Mouse (Mus musculus): Measurements from ENCODE around the gene Ticam1. TPM values are rescaled to one million over a fixed set of nuclear protein-coding genes. Genes with fewer than 3 reads are reported as not detected.
A peak's percentile ranks its signal among the peaks of the same experiment; 100 is the strongest.
"Not testable (repeated sequence)": the region's sequence is repeated elsewhere in the genome, so short reads cannot be mapped to it uniquely, and the experiment has no call there.

The Ticam1 gene
- polyA plus RNA-seq, 1 experiment, result 3.7 TPM

DNA sequence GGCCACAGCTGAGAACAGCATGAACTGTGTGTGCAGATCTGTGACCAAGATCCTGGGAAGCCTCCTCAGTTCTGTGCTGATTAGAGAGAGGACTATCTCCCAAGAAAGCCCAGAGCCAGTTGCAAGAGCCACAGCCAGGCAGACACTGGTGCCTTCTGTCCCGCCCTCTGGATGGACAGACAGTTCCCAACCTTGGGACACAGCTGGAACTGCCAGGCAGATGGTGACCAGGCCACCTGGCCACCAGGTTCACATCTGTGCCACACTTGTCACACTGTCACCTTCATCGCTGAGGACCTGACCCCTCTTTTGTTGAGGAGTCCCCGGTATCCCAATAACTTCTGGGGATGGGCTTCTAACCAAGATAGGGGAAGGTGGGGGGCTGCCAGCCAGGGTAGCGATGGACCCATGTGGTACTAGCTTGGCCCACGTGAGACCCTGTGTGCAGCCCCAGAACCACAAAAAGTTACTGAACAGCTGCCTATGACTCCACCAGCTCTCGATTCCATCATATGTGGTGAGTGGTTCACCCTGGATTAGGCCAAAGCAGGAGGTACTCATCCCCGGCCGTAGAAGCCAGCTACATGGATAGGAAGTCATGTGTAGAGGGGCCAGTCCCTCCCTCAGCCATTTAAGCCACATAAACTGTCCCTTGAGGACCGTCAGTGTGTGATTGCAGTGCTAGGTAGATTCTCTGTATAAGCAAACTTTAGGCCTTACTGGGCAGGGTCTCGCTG, 17.1 kb downstream of the Ticam1 start:
- no peak for DNase-seq (ENCODE audit: low read depth)
- TF ChIP-seq POLR2A (IDR thresholded peaks at IDR 0.05; ENCODE audit: borderline replicate concordance, extremely low read depth, insufficient read depth, insufficient read length, poor library complexity, severe bottlenecking), result no peak
- TF ChIP-seq CTCF (IDR thresholded peaks at IDR 0.05; ENCODE audit: borderline replicate concordance, extremely low read depth, insufficient read depth, insufficient read length), result no peak

DNA sequence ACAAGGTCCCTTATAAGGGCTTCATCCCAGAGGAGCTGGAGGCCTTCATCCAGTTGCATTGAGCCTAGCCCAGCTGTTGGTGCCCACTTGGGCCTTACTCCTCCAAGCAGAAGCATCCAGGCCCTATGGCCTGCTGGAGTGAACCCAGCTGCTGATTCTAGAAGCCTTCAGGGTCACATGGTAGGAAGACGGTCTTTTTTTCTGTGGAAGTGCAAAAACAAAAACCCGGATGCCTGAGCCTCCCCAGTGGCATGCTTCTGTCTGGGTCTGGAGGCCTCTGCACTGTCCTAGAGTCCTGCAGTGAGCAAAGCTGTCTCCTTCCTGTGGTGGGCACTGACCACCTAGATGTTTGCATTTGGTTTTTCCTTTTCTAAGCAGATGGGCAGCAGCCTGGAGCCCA, 17.8 kb downstream of the Ticam1 start:
- DNase-seq (ENCODE audit: low read depth), result not testable (repeated sequence)

DNA sequence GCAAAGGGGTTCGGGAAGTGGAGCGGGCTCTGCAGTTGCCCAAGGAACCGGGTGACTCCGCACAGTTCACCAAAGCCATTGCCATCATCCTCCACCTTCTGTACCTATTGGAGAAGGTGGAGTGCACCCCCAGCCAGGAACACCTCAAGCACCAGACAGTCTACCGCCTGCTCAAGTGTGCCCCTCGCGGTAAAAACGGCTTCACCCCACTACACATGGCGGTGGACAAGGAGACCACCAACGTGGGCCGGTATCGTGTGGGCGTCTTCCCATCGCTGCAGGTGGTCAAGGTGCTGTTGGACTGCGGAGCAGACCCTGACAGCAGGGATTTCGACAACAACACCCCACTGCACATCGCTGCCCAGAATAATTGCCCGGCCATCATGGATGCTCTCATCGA, 18.3 kb downstream of the Ticam1 start:
- not testable (repeated sequence) for DNase-seq (ENCODE audit: low read depth)

DNA sequence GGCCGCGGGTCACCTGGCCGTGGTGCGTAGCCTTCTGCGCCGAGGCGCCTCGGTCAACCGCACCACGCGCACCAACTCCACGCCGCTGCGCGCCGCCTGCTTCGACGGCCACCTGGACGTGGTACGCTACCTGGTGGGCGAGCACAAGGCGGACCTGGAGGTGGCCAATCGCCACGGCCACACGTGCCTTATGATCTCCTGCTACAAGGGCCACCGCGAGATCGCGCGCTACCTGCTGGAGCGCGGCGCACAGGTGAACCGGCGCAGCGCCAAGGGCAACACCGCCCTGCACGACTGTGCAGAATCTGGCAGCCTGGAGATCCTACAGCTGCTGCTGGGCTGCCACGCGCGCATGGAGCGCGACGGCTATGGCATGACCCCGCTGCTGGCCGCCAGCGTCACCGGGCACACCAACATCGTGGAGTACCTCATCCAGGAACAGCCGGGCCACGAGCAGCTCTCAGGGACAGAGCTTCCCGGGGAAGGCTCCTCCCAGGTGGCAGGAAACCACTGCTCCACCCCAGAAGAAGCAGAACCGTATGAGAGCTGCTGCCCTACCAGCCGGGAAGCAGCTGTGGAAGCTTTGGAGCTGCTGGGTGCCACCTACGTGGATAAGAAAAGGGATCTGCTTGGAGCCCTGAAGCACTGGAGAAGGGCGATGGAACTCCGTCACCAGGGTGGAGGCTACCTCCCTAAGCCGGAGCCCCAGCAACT, 19.2 kb downstream of the Ticam1 start:
- DNase-seq (ENCODE audit: low read depth), result no peak
- TF ChIP-seq CTCF (IDR thresholded peaks at IDR 0.05; ENCODE audit: borderline replicate concordance, extremely low read depth, insufficient read depth, insufficient read length) (no peak), POLR2A (IDR thresholded peaks at IDR 0.05; ENCODE audit: borderline replicate concordance, extremely low read depth, insufficient read depth, insufficient read length, poor library complexity, severe bottlenecking) (no peak)

DNA sequence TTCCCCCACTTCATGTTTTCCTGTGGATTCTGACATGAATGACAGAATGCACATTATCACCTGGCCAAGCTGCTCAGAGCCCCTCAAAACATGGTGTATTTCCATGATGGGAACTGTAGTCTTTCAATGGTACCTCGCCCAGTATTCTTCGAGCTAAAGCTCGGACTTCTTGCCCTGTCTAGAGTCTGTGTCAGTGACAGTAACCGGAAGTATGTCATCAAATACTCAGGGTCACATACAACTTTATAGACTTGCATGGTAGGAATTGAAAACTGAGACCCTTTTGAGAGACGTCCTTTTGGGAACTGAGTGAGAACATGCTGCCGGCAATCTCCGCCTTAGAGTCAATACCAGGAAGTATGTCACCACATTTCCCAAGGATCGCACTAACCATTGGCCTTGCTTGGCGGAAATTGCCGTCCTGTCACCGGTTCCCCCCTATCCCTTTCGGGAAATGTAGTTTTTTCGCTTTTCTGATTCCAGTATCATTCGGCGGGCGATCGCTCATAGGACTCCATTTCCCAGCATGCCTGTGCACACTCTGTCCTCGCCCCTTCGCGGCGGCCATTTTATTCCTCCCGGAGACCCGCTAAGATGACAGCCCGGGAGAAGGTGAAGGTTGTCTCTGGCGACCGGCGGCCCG, 20.2 kb downstream of the Ticam1 start, which contains the start of gene Fem1a:
Fem1a (plus strand) TSS at position 572 of the 643 bp plus-strand sequence.
- TF ChIP-seq CTCF (IDR thresholded peaks at IDR 0.05; ENCODE audit: borderline replicate concordance, extremely low read depth, insufficient read depth, insufficient read length) (no peak), POLR2A (IDR thresholded peaks at IDR 0.05; ENCODE audit: borderline replicate concordance, extremely low read depth, insufficient read depth, insufficient read length, poor library complexity, severe bottlenecking) (no peak)
- DNase-seq (ENCODE audit: low read depth), result peak; percentile 100

DNA sequence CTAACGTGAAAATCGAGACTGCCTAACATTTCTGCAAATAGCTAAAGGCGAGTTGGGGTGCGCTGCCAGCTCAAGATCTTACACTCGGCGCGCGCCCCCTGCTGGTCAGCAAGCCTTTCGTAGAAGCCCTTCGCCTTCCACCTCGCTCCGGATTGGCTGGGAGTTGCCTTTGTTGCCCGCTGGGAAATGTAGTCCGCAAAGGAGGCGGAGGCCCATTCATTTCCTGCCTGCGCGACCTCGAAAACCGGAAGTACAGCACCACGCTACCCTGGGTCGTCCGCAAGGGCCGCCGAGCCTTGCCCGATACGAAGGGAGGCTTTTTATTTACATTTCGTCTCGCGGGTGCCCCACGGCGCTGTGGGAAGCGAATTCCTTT, 20.7 kb downstream of the Ticam1 start:
- peak; percentile 97 for TF ChIP-seq CTCF (IDR thresholded peaks at IDR 0.05; ENCODE audit: borderline replicate concordance, extremely low read depth, insufficient read depth, insufficient read length)
- peak; percentile 41; the same call in 1 of the 2 replicates for TF ChIP-seq POLR2A (IDR thresholded peaks at IDR 0.05; ENCODE audit: borderline replicate concordance, extremely low read depth, insufficient read depth, insufficient read length, poor library complexity, severe bottlenecking)
- peak; percentile 100 for DNase-seq (ENCODE audit: low read depth)

DNA sequence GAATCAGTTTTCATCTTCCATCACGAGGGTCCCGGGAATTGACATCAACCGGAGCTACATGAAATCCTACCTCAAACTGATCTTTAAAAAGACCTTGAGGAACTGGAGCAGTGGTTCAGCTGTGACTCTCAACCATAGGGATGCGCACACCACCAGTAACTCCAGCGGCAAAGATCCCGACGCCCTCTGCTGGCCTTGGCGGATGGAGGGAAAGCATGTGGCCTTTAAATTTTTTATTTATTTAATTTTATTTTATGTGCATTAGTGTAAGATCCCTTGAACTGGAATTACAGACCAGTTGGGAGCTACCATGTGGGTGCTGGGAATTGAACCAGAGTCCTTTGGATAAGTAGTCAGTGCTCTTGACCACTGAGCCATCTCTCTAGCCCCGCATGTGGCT, 21.2 kb downstream of the Ticam1 start:
- TF ChIP-seq POLR2A (IDR thresholded peaks at IDR 0.05; ENCODE audit: borderline replicate concordance, extremely low read depth, insufficient read depth, insufficient read length, poor library complexity, severe bottlenecking), result no peak
- peak; percentile 48; the same call in 1 of the 2 replicates for TF ChIP-seq CTCF (IDR thresholded peaks at IDR 0.05; ENCODE audit: borderline replicate concordance, extremely low read depth, insufficient read depth, insufficient read length)
- peak; percentile 66 for DNase-seq (ENCODE audit: low read depth)

DNA sequence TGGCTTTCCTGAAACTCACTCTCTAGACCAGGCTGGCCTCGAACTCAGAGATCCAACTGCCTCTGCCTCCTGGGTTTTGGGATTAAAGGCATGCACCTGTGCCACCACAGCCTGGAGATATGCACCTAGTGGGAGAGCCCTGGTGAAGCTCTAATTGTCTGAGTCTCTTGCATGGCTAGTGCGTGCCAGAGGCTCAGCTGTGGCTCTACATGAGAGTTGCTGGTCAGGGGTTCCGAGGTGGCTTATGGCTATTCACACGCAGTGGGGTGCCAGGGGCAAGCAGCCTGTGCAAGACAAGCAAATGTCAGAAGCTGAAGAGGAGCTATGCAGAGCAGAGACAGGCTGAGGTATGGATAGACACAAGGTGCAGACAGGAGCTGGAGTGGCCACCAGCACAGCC, 21.9 kb downstream of the Ticam1 start:
- no peak for DNase-seq (ENCODE audit: low read depth)

DNA sequence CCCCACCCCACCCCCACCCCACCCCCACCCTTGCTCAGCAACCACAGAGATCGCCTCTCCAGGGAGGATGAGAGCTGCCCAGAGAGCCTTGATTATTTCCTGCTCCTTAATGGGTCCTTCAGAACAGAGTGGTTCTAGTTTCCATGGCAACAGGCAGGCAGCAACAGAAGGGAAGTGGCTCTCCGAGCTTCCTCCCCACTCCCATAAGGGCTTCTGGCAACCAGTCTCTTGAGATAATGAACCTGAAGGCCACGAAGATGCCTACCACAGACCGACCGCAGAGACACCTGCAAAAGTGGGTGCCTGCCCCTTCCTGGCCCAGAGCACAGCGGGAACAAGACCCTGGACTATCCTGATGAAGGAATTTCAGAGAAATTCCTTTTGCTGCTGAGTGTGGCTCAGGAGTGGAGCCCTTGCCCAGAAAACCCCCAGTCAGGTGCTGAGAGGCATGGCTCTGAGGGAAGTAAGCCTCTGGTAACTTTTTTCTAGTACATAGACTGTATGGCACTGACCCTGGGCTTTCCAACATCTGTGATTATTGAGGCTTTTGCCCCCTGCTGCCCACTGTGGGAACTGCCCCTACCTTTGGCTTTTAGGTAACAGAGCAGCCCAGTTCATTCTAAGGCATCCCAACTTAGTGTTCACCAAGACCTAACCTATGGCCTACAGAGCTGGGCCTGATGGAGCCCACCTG, 25.3 kb downstream of the Ticam1 start:
- TF ChIP-seq POLR2A (IDR thresholded peaks at IDR 0.05; ENCODE audit: borderline replicate concordance, extremely low read depth, insufficient read depth, insufficient read length, poor library complexity, severe bottlenecking), result no peak
- peak; percentile 70; the same call in 1 of the 2 replicates for TF ChIP-seq CTCF (IDR thresholded peaks at IDR 0.05; ENCODE audit: borderline replicate concordance, extremely low read depth, insufficient read depth, insufficient read length)
- DNase-seq (ENCODE audit: low read depth), result peak; percentile 92

More for the DNA sequence above, 21.9 kb downstream of the Ticam1 start:
- TF ChIP-seq CTCF (IDR thresholded peaks at IDR 0.05; ENCODE audit: borderline replicate concordance, extremely low read depth, insufficient read depth, insufficient read length) (no peak), POLR2A (IDR thresholded peaks at IDR 0.05; ENCODE audit: borderline replicate concordance, extremely low read depth, insufficient read depth, insufficient read length, poor library complexity, severe bottlenecking) (no peak)

DNA sequence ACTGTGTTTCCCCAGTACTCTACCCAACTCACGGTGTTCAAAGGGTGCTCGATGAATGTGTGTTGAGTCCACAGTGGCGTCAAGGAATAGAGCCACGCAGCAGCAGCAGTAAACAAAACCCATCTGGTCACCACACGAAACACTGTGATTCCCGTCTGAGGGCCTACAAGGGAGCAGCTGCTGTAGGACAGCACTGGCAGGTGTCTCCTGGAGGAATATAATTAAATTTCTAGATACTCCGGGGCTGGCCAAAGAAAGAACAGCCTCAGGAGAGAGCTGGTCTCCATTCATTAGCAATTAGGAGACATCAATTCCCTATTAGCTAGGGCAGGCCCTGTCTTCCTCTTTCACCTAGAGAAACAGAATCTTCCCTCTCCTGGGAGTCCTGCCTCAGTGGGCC, 31.0 kb downstream of the Ticam1 start:
- peak; percentile 25 for DNase-seq (ENCODE audit: low read depth)
- no peak for TF ChIP-seq CTCF (IDR thresholded peaks at IDR 0.05; ENCODE audit: borderline replicate concordance, extremely low read depth, insufficient read depth, insufficient read length)
- no peak for TF ChIP-seq POLR2A (IDR thresholded peaks at IDR 0.05; ENCODE audit: borderline replicate concordance, extremely low read depth, insufficient read depth, insufficient read length, poor library complexity, severe bottlenecking)

All from brain, embryonic 14.5 days (tissue).